Mouse (Mus musculus) ES-Bruce4 (cell line): ENCODE results near the gene Gm17402. TPM values are rescaled to one million over a fixed set of nuclear protein-coding genes. Genes with fewer than 3 reads are reported as not detected.

Source experiments
- H3K27ac ChIP-seq: 2 replicates; pipeline ENCODE4 v1.5.1; 2012; ENCODE audit warnings: low read length, inconsistent platforms; ENCODE audit not compliant: insufficient read depth
- H3K27me3 ChIP-seq: 2 replicates; pipeline ENCODE4 v1.6.1; 2012; ENCODE audit warnings: mild to moderate bottlenecking, low read length, inconsistent platforms; ENCODE audit not compliant: control insufficient read depth, poor library complexity, insufficient read depth, severe bottlenecking
- H3K36me3 ChIP-seq: 2 replicates; pipeline ENCODE4 v1.6.1; 2012; ENCODE audit warnings: inconsistent platforms, mild to moderate bottlenecking, low read length, moderate library complexity; ENCODE audit not compliant: control insufficient read depth, poor library complexity, insufficient read depth, severe bottlenecking
- H3K4me1 ChIP-seq: one replicate; pipeline ENCODE4 v1.8.1; 2011; ENCODE audit warnings: low read length; ENCODE audit not compliant: control insufficient read depth, insufficient read depth
- H3K4me3 ChIP-seq: 2 replicates; pipeline ENCODE4 v1.5.1; 2011; ENCODE audit warnings: low read depth, mild to moderate bottlenecking, low read length
- H3K9ac ChIP-seq: 2 replicates; pipeline ENCODE4 v1.6.1; 2012; ENCODE audit warnings: low read depth, mild to moderate bottlenecking, inconsistent platforms; ENCODE audit not compliant: poor library complexity, severe bottlenecking
- H3K9me3 ChIP-seq: replicated peaks from 2 replicates; pipeline ENCODE4 v1.6.1; 2012; ENCODE audit warnings: mild to moderate bottlenecking, low read length, inconsistent platforms; ENCODE audit not compliant: control insufficient read depth, poor library complexity, insufficient read depth, severe bottlenecking
- CTCF ChIP-seq: IDR thresholded peaks from one replicate; pipeline ENCODE4 v1.8.1; 2011; ENCODE audit warnings: low read depth, low read length
- EP300 ChIP-seq: IDR thresholded peaks from 2 replicates; pipeline ENCODE4 v1.6.1; 2011; ENCODE audit warnings: low read depth, low read length; ENCODE audit not compliant: insufficient read depth
- POLR2A ChIP-seq: IDR thresholded peaks from one replicate; pipeline ENCODE4 v1.8.1; 2011; ENCODE audit warnings: low read length; ENCODE audit not compliant: insufficient read depth
- polyA plus RNA-seq: library from polyadenylated mRNA; stranded (reverse); fragments of >200 nt; gene quantifications from 2 replicates; pipeline ENCODE4 v1.2.4, GENCODE M21; 2011; ENCODE audit warnings: low read depth; ENCODE audit not compliant: missing spikeins, insufficient read depth, insufficient read length

Gm17402 gene
- polyA plus RNA-seq, 1 experiment = not detected

DNA sequence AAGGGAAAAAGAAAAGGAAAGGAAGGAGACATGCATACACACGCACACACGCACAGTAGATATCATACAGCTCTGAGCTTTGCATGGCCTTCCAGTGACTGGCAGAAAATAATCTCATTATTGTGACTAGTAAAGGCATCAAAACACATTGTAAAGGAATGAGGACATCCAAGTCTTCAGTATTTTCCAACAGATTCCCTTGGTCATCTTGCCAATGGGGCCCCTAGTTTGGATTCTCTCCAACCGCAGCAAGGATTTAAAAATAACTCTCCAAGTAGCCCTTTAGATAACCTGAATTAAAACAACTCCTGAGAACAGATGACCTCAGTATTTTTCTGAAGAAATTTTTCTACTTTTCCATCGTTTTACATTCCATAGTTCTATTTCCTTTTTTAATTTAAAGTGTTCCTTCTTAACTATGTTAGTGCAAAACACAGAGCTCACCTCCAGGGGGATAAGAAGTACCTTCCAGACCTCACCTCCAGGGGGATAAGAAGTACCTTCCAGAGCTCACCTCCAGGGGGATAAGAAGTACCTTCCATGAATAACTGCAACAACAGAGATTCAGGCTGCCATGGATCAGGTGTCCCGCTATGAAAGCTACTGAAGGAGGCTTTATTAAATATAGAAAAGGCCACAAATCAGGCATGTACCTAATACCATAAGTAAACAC lies 5.4 kb downstream of the Gm17402 start:
- Histone ChIP-seq H3K36me3 (no peaks in the 10 kb centered on the region), H3K9me3 (peaks cover 3% of the 10 kb centered on the region; the same call in 1 of the 2 replicates), H3K27ac (no peak overlapping the region), H3K9ac (no peak overlapping the region), H3K4me1 (no peaks in the 10 kb centered on the region), H3K4me3 (no peak overlapping the region), H3K27me3 (no peaks in the 10 kb centered on the region; the same call in 1 of the 2 replicates)
- no peak for TF ChIP-seq CTCF
- no peak for TF ChIP-seq POLR2A
- TF ChIP-seq EP300 = no peak

DNA sequence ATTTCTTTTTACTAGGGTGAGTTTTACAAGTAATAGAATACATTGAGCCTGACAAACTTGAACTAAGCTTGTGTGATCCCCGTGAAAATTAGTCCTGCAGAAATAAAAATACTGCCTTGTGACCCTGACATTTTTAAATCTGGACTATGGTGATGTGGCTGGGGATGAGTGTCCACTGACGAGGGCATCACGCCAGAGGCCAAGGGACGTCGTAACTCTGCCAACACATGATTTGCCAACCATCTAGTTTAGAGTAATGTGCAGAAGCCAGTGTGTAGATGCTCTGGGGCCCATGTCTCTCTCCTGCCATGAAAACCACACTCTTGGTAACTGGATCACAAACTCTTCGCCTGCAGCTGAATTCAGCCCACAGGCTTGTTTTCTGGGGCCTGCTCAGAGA lies 7.5 kb downstream of the Gm17402 start:
- TF ChIP-seq EP300 (no peak), POLR2A (no peak), CTCF (no peak)
- no peak overlapping the region for H3K27ac ChIP-seq
- H3K4me3 ChIP-seq = no peak overlapping the region
- H3K9me3 ChIP-seq = peaks cover 3% of the 10 kb centered on the region; the same call in 1 of the 2 replicates
- H3K9ac ChIP-seq = no peak overlapping the region
- no peaks in the 10 kb centered on the region; the same call in 1 of the 2 replicates for H3K27me3 ChIP-seq
- H3K36me3 ChIP-seq = no peaks in the 10 kb centered on the region
- H3K4me1 ChIP-seq = no peaks in the 10 kb centered on the region

DNA sequence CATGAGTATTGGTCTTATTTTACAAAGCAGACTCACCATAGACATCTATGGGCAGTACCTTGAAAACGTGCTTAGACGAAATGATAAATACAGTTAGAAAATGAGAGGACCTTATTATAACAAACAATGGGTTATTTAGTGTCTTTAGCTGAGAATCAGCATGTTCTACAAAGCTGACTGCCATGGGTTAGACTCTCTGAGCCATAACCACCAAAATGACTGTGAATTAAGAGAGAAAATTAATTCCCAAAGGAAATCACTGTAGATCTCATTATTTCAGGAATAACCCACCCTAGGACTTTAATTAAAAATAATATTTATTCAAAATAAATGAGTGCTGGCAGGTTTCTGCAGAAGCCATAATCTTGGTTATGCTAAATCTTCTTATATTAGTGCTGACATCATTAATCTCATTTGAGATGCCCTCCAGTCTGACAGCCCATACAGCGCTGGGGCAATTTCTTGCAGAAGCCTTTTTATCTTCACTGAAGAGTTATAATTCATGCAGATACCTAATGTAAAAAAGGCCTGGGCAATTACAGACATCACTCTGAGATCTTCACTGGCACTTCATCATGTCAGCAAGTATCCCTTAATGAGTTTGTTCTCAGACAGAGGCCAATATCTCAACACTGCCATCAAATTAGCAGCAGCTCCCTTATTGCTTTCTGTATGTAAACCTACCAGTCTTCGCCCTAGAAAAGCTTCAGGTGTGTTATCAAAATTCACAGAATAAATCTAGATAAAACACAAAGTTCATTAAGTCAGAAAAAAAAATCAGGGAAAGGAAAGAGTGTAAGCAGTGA lies 8.7 kb downstream of the Gm17402 start:
- Histone ChIP-seq H3K36me3 (no peaks in the 10 kb centered on the region), H3K9ac (no peak overlapping the region), H3K27me3 (no peaks in the 10 kb centered on the region), H3K9me3 (0 out of 2 replicates have a peak, but pooled peaks cover 3% of the 10 kb centered on the region), H3K27ac (no peak overlapping the region), H3K4me3 (no peak overlapping the region), H3K4me1 (no peaks in the 10 kb centered on the region)
- no peak for TF ChIP-seq EP300
- TF ChIP-seq POLR2A = no peak
- no peak for TF ChIP-seq CTCF

DNA sequence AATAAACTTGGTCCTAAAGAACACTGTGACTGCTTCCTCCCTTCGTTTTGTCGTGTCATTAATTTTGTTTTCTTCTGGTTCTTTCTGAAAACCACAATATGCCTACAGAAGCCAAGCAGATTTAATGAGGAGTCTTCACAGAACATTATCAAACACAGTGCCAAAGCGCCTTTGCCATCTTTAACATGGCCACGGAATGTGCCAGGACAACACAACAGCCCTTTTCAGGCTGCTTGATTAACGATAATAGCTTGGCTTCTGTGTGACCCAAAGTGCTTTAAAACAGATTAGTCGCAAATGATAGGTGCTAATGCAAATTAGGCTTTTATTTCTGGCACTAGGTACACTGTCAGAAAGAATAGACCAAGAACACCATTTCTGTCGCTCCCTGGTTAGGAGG lies 16.6 kb downstream of the Gm17402 start:
- no peak for TF ChIP-seq EP300
- no peak for TF ChIP-seq CTCF
- TF ChIP-seq POLR2A = no peak
- H3K36me3 ChIP-seq = no peaks in the 10 kb centered on the region
- no peak overlapping the region for H3K27ac ChIP-seq
- no peaks in the 10 kb centered on the region for H3K9me3 ChIP-seq
- H3K4me1 ChIP-seq = no peaks in the 10 kb centered on the region
- no peak overlapping the region for H3K9ac ChIP-seq
- no peaks in the 10 kb centered on the region for H3K27me3 ChIP-seq
- H3K4me3 ChIP-seq = no peak overlapping the region

DNA sequence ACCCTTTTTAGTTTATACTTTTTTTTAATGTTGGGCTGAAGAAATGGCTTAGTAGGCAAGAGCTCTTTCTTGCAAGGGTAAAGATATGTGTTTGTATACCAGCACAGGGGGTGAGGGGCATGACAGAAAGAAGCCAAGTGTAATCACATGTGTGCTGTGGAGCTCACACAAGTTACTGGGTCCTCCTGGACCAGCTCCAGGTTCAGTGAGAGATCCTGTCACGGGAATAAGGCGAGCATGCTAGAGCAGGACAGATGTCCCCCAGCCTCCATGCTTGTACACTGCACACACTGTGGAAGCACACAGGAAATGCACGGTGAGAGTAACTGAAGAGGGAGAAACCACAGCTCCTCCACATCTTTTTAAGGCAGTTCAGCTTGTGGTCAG lies 22.2 kb downstream of the Gm17402 start:
- Histone ChIP-seq H3K27me3 (no peaks in the 10 kb centered on the region), H3K9me3 (no peaks in the 10 kb centered on the region), H3K27ac (no peak overlapping the region), H3K9ac (no peak overlapping the region), H3K36me3 (no peaks in the 10 kb centered on the region), H3K4me1 (no peaks in the 10 kb centered on the region), H3K4me3 (no peak overlapping the region)
- TF ChIP-seq EP300 = no peak
- no peak for TF ChIP-seq POLR2A
- no peak for TF ChIP-seq CTCF

DNA sequence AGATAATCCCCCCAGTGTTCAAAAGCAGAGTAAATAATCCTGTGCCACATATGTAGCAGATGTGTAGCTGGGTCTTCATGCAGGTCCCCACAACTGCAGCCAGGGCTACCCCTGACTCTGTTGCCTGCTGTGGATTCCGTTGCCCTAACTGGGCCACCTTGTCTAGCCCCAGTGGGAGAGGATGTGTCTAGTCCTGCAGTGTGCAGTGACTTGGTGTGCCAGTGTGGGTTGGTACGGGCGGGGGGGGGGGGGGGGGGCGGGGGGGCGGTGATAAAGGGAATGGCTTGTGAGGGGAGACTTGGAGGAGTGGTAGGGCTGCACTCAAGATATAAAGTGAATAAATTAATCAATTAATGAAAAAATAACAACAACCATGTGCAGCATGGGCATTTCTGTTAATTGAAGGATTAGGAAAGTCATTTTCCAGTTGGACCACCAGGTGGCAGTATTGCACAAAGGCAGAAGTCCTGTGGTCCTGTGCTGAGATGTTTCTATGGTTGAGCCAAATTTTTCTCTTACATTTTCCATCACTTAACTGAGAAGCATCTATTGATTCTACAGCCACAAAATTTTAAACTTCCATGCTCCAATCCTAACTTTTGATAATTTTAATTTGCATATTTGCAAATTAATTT lies 22.7 kb downstream of the Gm17402 start:
- TF ChIP-seq POLR2A (no peak), EP300 (no peak), CTCF (no peak)
- no peaks in the 10 kb centered on the region for H3K9me3 ChIP-seq
- H3K4me3 ChIP-seq = no peak overlapping the region
- no peak overlapping the region for H3K9ac ChIP-seq
- H3K27ac ChIP-seq = no peak overlapping the region
- no peaks in the 10 kb centered on the region for H3K36me3 ChIP-seq
- H3K27me3 ChIP-seq = no peaks in the 10 kb centered on the region
- H3K4me1 ChIP-seq = no peaks in the 10 kb centered on the region
